Mouse (Mus musculus) stomach, postnatal 0 days (tissue): ENCODE results near the gene Ice1. TPM values are rescaled to one million over a fixed set of nuclear protein-coding genes. Genes with fewer than 3 reads are reported as not detected.

Source experiments
- ATAC-seq: fragments of 200-750 bp; cut with Nextera tagmentation; 2 replicates; pipeline ENCODE4 v1.8.0; 2017; ENCODE audit not compliant: low FRiP score, low TSS enrichment
- DNase-seq: peaks from one replicate; pipeline ENCODE4 v3.0.0-alpha.2; 2016; ENCODE audit warnings: low spot score
- H3K27ac ChIP-seq: fragments of 300-500 bp; sonication (generic); replicated peaks from 2 replicates; pipeline ENCODE4 v1.5.1; 2014; ENCODE audit warnings: mild to moderate bottlenecking, control low read depth
- H3K27me3 ChIP-seq: fragments of 300-500 bp; sonication (generic); 2 replicates; pipeline ENCODE4 v1.6.1; 2014; ENCODE audit warnings: low read length; ENCODE audit not compliant: control insufficient read depth, insufficient read depth
- H3K36me3 ChIP-seq: fragments of 300-500 bp; sonication (generic); 2 replicates; pipeline ENCODE4 v1.6.1; 2014; ENCODE audit warnings: low read length, mixed read lengths; ENCODE audit not compliant: control insufficient read depth, insufficient read depth
- H3K4me1 ChIP-seq: fragments of 300-500 bp; sonication (generic); replicated peaks from 2 replicates; pipeline ENCODE4 v1.6.1; 2014; ENCODE audit warnings: antibody characterized with exemption; ENCODE audit not compliant: control insufficient read depth, insufficient read depth
- H3K4me2 ChIP-seq: fragments of 300-500 bp; sonication (generic); replicated peaks from 2 replicates; pipeline ENCODE4 v1.6.1; 2014; ENCODE audit warnings: low read depth, mild to moderate bottlenecking, control low read depth, moderate library complexity
- H3K4me3 ChIP-seq: fragments of 300-500 bp; sonication (generic); 2 replicates; pipeline ENCODE4 v1.5.1; 2014; ENCODE audit warnings: low read depth, low read length, control low read depth
- H3K9ac ChIP-seq: fragments of 300-500 bp; sonication (generic); 2 replicates; pipeline ENCODE4 v1.6.1; 2014; ENCODE audit warnings: mild to moderate bottlenecking, low read length, control low read depth, mixed read lengths
- H3K9me3 ChIP-seq: fragments of 300-500 bp; sonication (generic); 2 replicates; pipeline ENCODE4 v1.6.1; 2016; ENCODE audit warnings: low read length; ENCODE audit not compliant: control insufficient read depth
- CTCF ChIP-seq: IDR thresholded peaks from 2 replicates; pipeline ENCODE4 v1.5.1; 2016; ENCODE audit warnings: antibody characterized with exemption, low read depth, mild to moderate bottlenecking, moderate library complexity
- EP300 ChIP-seq: optimal IDR thresholded peaks from 2 replicates; pipeline ENCODE3; 2016; ENCODE audit warnings: antibody characterized with exemption
- WGBS: fragments of 180-500 bp; shearing (Covaris S2); extraction: QIAGEN DNeasy Blood & Tissue Kit; methylation state at CpG from one replicate; pipeline ENCODE4 v1.1.7; 2014; 5-methylcytosine and 5-hydroxymethylcytosine counted together
- polyA plus RNA-seq: library from polyadenylated mRNA; unstranded; fragments of >200 nt; fragmentation: Nextera tagmentation; extraction: Ambion mirVana; gene quantifications from 2 replicates; pipeline ENCODE4 v1.2.1, GENCODE M21; 2015

Gene Ice1
- polyA plus RNA-seq, 1 experiment from 2014 or later: 6.0 TPM

- Histone ChIP-seq H3K27ac (no peak overlapping the region), H3K4me2 (no peak overlapping the region), H3K36me3 (peaks cover 3% of the 10 kb centered on the region; the same call in 1 of the 2 replicates), H3K4me1 (no peaks in the 10 kb centered on the region), H3K27me3 (no peaks in the 10 kb centered on the region), H3K9ac (no peak overlapping the region), H3K4me3 (no peak overlapping the region), H3K9me3 (no peaks in the 10 kb centered on the region)
- 84% methylated on average over 4 of the region's 4 CpGs for WGBS
- no peak for ATAC-seq
- TF ChIP-seq CTCF (no peak), EP300 (no peak)
- DNase-seq: no peak
These were observed 55.9 kb downstream of the Ice1 start for GRCm38 (mm10) chr13:70581509-70581908.

- no peak overlapping the region for H3K27ac ChIP-seq
- TF ChIP-seq EP300 (no peak), CTCF (no peak)
- H3K36me3 ChIP-seq: no peaks in the 10 kb centered on the region
- no peak overlapping the region for H3K4me2 ChIP-seq
- 96% methylated on average over 1 of the region's 1 CpGs for WGBS
- ATAC-seq: peak; percentile 64; the same call in 1 of the 2 replicates
- H3K4me1 ChIP-seq: no peaks in the 10 kb centered on the region
- no peak for DNase-seq
- H3K27me3 ChIP-seq: no peaks in the 10 kb centered on the region
- H3K9ac ChIP-seq: no peak overlapping the region
- no peaks in the 10 kb centered on the region for H3K9me3 ChIP-seq
- no peak overlapping the region for H3K4me3 ChIP-seq
These were observed 63.2 kb downstream of the Ice1 start for GRCm38 (mm10) chr13:70574216-70574615.

DNA sequence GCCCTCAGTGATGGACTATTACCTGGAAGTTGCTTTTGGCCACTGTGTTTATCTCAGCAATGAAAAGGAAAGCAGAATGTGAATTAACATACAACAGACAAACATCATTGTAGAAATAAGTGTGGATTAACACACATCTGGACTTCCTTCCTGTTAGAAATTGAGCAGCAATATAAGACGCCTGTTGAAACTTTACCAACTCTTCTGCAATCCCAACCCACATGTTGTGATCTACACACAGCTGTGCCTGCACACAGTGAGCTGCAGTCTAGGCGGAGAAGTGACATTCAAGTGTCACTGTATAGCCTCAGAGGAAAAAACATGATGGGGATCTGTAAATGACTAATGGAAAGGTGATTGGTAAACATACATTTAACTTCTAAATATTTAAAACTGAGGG, 69.5 kb downstream of the Ice1 start:
- H3K27ac ChIP-seq: no peak overlapping the region
- H3K4me1 ChIP-seq: no peaks in the 10 kb centered on the region
- TF ChIP-seq CTCF (no peak), EP300 (no peak)
- DNase-seq (no peak), ATAC-seq (no peak)
- 63% methylated on average over 2 of the region's 2 CpGs for WGBS
- no peak overlapping the region for H3K4me2 ChIP-seq
- H3K9ac ChIP-seq: no peak overlapping the region
- H3K9me3 ChIP-seq: no peaks in the 10 kb centered on the region
- no peaks in the 10 kb centered on the region for H3K36me3 ChIP-seq
- H3K27me3 ChIP-seq: no peaks in the 10 kb centered on the region
- H3K4me3 ChIP-seq: no peak overlapping the region

DNA sequence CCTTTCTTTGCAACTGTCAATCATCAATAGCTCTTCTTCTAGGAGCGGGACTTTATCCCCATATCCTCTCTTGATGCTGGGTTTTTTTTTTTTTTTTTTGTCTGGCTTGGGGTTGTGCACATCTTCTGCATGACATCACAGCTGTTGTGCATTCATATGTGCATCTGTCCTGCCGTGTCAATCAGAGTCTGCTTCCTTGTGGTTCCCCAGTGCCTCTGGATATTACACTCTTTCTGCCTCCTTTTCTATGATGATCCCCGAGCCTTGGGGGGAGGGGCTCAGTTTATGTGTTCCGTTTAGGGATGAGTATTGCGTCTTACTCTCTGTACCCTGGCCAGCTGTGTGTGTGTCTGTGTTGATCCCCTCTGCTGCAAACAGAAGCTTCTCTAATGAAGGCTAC, 84.0 kb downstream of the Ice1 start:
- H3K4me2 ChIP-seq: no peak overlapping the region
- no peaks in the 10 kb centered on the region for H3K36me3 ChIP-seq
- no peak for TF ChIP-seq EP300
- no peak for TF ChIP-seq CTCF
- DNase-seq (no peak), ATAC-seq (no peak)
- 74% methylated on average over 5 of the region's 5 CpGs for WGBS
- no peak overlapping the region for H3K4me3 ChIP-seq
- no peak overlapping the region for H3K27ac ChIP-seq
- H3K9me3 ChIP-seq: no peaks in the 10 kb centered on the region
- no peaks in the 10 kb centered on the region for H3K27me3 ChIP-seq
- H3K4me1 ChIP-seq: no peaks in the 10 kb centered on the region
- no peak overlapping the region for H3K9ac ChIP-seq

- no peaks in the 10 kb centered on the region for H3K4me1 ChIP-seq
- whole genome bisulfite sequencing: 26% methylated on average over 3 of the region's 3 CpGs
- no peak for DNase-seq
These were observed 90.0 kb downstream of the Ice1 start for GRCm38 (mm10) chr13:70547457-70547856.

GRCm38 (mm10) chr13:70545261-70545660, 92.2 kb downstream of the Ice1 start:
- Histone ChIP-seq H3K27me3 (no peaks in the 10 kb centered on the region), H3K27ac (no peak overlapping the region), H3K36me3 (no peaks in the 10 kb centered on the region), H3K4me2 (no peak overlapping the region), H3K4me1 (no peaks in the 10 kb centered on the region), H3K9ac (no peak overlapping the region), H3K9me3 (no peaks in the 10 kb centered on the region), H3K4me3 (no peak overlapping the region)
- WGBS: 15% methylated on average over 1 of the region's 1 CpGs
- ATAC-seq: no peak
- no peak for DNase-seq
- TF ChIP-seq CTCF (peak; percentile 77), EP300 (no peak)

More at GRCm38 (mm10) chr13:70547457-70547856, 90.0 kb downstream of the Ice1 start:
- Histone ChIP-seq H3K9me3 (no peaks in the 10 kb centered on the region), H3K9ac (no peak overlapping the region), H3K27me3 (no peaks in the 10 kb centered on the region), H3K4me2 (no peak overlapping the region), H3K27ac (no peak overlapping the region), H3K4me3 (no peak overlapping the region), H3K36me3 (no peaks in the 10 kb centered on the region)
- ATAC-seq: no peak
- no peak for TF ChIP-seq EP300
- no peak for TF ChIP-seq CTCF
